Mouse (Mus musculus): ENCODE results near the gene Tbc1d22a.
"Not testable (repeated sequence)": the region's sequence is repeated elsewhere in the genome, so short reads cannot be mapped to it uniquely, and the experiment has no call there.

GRCm38 (mm10) chr15:86216641-86217040 lies 2.4 kb downstream of the Tbc1d22a start:
- TF ChIP-seq CTCF, EP300 (IDR thresholded peaks at IDR 0.05; ENCODE audit: low read depth): not testable (repeated sequence)

Data from heart, postnatal 0 days (tissue).